Mouse (Mus musculus) telencephalon, adult 2 months (tissue): ENCODE data around the gene Camk2n2.

Source experiments
- DNase-seq: peaks from one replicate; pipeline ENCODE4 v3.0.0-alpha.2; 2011; ENCODE audit warnings: low read depth, low spot score

The Camk2n2 gene

DNA sequence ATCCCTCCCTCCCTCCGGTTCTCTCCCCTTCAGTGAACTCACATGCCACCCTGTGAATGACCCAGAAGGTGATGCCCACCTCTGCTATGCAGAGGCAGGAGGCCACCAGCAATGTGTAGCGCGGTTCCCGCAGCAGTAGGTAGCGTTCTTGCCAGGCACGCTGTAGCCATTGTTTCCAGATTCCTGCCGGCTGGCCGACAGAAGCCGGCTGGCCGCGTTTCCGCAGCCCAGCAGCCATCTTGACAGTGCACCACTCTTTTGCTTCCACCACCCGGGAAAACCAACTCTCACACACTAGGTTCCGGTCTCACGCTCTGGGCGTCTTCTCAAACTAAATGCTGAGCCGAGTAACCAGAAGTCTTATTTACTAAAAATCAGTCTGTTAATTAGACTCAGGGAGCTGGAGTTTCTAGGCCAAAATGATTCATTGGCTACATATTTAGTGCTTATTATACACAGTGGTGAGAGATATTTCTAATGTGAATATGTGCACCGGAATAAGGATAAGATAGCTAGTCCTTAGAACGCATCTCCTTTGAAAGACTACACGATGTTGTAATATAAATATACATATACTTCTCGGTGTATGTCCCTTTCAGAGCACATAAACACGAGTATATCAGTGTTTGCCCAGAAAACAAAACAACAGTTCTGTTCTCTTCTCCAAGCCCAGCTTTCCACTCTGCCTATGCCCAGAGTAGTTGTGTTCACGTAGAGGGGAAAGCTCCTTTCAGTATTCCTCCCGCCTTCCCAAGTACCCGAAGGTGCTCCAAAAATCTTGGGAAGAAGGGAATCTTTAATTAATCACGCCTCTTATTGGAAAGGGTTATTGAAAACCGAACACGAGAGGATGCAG, 10.4 kb downstream of the Camk2n2 start:
- peak; percentile 79 for DNase-seq

DNA sequence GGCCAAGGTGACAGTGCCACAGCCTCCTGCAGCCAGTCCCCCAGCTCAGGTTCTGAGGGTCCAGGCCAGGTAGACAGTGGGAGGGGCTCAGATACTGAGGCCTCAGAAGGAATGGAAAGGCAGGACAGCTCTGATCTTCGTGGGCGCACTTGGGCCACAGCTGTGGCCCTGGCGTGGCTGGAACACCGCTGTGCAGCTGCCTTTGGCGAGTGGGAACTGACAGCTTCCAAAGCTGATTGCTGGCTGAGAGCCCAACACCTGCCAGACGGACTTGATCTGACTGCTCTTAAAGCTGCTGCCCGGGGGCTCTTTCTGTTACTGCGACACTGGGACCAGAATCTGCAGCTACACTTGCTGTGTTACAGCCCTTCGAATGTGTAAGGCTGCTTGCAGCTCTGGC, 16.4 kb downstream of the Camk2n2 start:
- DNase-seq: no peak

DNA sequence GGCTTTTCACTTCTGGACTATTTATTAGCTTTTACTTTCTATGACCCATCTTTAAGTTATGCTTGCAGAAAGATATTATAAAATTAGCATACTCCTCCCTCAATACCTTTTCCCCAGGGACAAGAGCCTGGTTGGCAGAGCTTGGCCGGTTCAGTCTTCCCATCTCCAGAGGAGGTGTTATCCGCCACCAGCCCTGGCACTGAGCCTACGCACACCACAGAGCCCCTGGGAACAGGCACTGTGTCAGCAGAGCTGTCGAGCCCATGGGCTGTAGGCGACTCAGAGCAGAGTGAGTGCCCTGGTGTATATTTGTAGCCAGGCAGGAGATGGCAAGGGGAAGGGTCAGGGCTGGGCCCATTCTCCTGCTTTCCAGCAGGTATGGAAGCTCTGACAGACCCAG, 20.6 kb downstream of the Camk2n2 start:
- no peak for DNase-seq

DNA sequence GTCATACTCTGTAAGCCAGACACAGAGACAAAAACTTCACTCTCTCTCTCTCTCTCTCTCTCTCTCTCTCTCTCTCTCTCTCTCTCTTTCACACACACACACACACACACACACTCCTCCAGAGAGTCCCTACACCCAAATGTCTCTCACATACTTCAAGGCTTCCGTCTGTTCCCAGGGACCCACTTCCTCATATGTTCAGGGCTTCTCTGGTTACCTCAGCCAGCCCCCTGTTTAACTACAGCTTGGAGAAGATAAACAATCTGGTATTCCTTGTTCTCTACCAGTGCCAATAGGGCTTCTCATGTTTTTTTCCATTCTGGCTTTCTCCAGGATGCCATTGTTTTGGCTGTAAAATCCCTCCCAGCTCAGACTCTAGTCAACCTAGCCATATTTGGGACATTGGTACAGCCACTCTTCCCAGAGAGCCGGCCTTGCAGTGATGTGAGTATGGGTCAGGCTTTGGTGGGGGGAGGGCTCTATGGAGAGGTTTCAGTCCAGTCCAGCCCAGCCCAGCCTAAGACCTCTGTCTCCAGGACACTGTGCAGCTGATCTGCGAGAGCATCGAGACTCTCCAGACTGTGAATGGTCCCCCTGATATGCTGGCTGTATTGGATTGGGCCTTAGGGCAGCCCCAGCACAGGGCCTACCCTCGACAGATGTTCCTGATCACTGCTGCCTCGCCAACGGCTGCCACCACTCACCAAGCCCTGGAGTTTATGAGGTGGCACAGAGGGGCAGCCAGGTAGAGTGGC, 24.2 kb downstream of the Camk2n2 start:
- no peak for DNase-seq

DNA sequence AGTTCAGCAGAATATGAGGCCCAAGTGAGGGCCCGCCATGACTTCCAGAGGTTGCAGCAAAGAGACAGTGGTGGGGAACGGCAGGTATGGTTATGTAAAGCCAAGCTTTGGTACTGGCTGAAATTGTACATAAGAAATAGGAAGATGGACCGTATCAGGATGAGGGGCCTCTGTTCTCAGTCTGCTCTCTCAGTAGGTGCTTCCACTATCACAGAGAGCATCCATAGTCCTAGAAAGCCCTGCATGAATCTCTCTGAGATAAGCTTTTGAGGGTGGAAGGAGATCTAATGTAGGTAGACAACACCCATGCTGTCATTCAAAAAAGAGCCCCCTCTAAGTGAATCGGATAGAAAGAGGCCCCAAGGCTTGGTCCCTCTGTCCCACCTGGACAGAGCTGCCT, 25.4 kb downstream of the Camk2n2 start:
- DNase-seq: no peak

DNA sequence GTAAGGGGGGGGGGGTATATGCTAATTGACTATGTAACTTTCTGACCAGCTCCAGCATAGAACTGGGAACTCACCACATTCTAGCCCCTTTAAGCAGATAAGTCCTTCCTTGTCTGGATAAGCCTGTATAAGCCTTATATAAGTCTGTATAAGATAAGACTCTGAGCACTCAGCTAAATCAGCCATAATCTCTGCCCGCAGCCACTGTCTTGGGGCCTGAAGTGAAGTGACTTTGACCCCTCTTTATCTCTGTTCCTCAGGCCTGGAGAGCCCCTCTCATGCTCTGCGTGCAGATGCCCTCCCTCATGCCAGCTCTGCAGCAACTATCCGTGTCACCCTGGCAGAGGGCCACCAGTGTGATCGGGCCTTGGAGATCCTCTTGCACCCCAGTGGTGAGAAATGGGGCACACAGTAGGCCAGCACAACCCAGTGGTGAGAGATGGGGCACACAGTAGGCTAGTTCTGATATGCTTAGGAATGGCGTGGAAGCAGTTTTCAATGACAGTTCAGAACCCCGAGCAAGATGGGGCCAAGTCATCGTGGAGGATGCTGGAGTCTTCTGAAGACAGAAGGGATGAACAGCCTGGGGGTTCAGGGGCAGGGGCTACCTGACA, 25.9 kb downstream of the Camk2n2 start:
- DNase-seq: no peak

DNA sequence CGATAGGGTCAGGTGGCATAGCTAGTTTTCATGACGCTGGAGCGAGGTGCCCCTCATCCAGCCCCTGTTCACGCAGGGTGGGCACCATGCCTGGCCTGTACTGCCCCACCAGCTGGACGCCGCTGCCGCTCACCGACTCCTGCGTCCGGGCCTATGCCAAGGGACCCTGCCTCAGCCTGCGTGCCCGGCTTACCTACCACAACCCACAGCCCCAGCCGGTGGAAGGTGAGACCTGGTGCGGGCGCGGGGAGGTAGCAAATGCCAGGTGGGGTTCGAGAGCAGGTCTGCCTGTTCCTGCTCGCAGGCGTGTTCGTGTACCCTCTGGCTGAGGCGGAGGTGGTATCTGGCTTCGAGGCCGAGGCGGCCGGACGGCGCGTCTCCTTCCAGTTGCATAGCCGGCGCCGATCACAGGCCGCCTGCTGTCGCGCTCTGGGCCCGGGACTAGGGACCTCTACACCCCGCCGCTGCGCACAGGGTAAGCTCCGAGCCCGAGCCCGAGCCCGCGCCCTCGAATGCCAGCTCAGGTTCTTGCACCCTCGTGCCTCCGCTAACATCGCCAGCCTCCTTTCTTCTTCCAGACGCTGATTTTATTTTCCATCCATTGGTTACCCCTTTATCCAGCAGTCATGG, 29.9 kb downstream of the Camk2n2 start:
- no peak for DNase-seq

DNA sequence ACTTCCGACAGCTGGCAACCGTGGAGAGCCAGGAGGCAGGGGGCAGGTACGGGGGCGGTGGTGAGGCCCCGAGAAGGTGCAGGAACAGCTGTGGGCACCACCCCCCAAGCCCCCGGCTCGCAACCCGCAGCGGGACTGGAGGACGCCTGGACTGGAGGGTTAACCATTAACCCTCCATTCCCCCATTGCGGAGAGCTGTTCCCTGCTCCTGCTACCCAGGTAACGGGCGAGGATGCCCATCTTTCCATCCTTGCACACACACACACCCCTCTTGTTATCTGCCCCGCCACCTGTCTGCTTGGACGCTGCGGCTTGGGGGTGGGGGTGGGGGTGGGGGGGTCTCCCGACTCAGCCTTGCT, 30.4 kb downstream of the Camk2n2 start:
- DNase-seq: no peak

DNA sequence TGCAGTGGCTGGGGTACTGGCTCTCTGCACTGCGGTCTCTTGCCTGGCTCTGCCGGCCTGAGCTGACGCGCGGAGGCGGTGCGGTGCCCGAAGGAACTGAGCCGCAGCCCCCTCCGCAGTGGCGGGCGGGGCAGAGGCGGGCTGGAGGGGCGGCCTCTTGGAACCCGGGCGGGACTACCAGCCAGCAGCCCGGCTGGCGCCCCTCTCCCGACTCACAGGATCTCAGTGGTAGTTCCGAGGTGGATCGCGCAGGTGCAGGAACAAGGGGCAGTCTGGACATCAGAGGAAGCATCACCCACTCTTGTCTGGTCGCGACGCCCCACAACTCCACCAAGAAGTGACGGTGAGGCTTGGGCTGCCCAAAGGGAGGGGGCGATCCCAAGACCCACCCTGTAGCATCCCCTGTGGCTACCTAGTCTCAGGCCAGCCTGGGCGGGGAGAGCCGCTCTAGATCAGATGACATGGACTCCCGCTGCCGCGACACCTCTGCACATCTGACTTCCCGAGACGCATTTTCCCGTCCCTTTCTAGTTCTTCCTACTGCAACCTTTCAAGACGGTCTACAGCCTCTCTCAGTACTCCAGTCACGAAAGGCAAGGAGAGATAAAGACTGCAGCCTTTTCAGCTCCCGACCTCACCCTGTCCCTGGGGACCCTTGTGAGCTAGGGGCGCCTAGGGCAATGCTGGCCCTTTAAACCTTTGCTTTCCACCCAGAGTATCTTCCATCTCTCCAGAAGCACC, 31.0 kb downstream of the Camk2n2 start:
- no peak for DNase-seq

DNA sequence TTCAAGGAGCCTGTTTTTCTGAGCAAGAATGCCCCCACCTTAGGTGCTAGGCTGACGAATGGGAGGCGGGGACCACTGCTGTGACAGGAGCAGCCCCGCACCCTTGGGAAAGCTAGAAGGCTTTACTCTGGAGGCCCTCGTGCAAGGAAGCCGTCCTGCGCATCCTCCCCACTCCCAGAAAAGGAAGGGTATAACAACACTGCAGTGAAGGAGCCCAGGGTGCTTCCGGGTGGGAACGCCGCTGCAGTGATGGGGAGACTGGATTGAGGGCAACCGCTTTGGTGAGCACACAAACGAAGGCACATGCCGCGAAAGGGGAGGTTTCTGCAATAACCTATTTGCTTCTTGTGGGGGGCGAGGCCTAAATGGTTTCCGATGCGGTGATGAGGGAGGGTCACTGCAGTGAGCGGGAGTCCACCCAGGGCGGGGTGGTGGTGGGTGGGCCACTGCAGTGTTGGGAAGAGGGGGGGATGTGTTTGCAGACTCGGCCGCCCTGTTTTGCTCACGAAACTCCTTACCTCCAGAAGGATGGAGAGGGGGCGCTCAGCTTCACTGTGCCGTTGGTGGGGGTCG, 31.6 kb downstream of the Camk2n2 start, which contains the start of gene Vwa5b2:
TSS of gene Vwa5b2 (plus strand) at position 106 of the 573 bp plus-strand sequence.
- no peak for DNase-seq
